Mouse (Mus musculus) embryonic facial prominence, embryonic 15.5 days (tissue): ENCODE results near the gene Ppox. TPM values are rescaled to one million over a fixed set of nuclear protein-coding genes. Genes with fewer than 3 reads are reported as not detected.

Experiments used
- ATAC-seq: fragments of 200-750 bp; cut with Nextera tagmentation; 2 replicates; pipeline ENCODE4 v1.8.0; 2017; ENCODE audit warnings: low read depth, moderate TSS enrichment; ENCODE audit not compliant: insufficient number of reproducible peaks, low FRiP score, low TSS enrichment
- H3K27ac ChIP-seq: fragments of 300-500 bp; sonication (generic); replicated peaks from 2 replicates; pipeline ENCODE4 v1.5.1; 2015; ENCODE audit warnings: mild to moderate bottlenecking, inconsistent platforms
- H3K27me3 ChIP-seq: fragments of 300-500 bp; sonication (generic); 2 replicates; pipeline ENCODE4 v1.6.1; 2015; ENCODE audit warnings: inconsistent platforms
- H3K36me3 ChIP-seq: fragments of 300-500 bp; sonication (generic); 2 replicates; pipeline ENCODE4 v1.6.1; 2015; ENCODE audit warnings: mild to moderate bottlenecking, inconsistent platforms
- H3K4me1 ChIP-seq: fragments of 300-500 bp; sonication (generic); 2 replicates; pipeline ENCODE4 v1.6.1; 2015; ENCODE audit warnings: inconsistent platforms
- H3K4me2 ChIP-seq: fragments of 300-500 bp; sonication (generic); replicated peaks from 2 replicates; pipeline ENCODE4 v1.6.1; 2015; ENCODE audit warnings: mild to moderate bottlenecking, inconsistent platforms
- H3K4me3 ChIP-seq: fragments of 300-500 bp; sonication (generic); replicated peaks from 2 replicates; pipeline ENCODE4 v1.5.1; 2015; ENCODE audit warnings: mild to moderate bottlenecking, inconsistent platforms
- H3K9ac ChIP-seq: fragments of 300-500 bp; sonication (generic); 2 replicates; pipeline ENCODE4 v1.6.1; 2015; ENCODE audit warnings: inconsistent platforms
- H3K9me3 ChIP-seq: fragments of 300-500 bp; sonication (generic); replicated peaks from 2 replicates; pipeline ENCODE4 v1.6.1; 2016; ENCODE audit warnings: inconsistent platforms
- WGBS: fragments of 180-500 bp; shearing (Covaris S2); methylation state at CpG from one replicate; pipeline ENCODE4 v1.1.7; 2015; 5-methylcytosine and 5-hydroxymethylcytosine counted together
- polyA plus RNA-seq: library from polyadenylated mRNA; unstranded; fragments of >200 nt; fragmentation: Nextera tagmentation; extraction: Ambion mirVana; gene quantifications from 2 replicates; pipeline ENCODE4 v1.2.1, GENCODE M21; 2015

The Ppox gene
- polyA plus RNA-seq, 1 experiment from 2014 or later = 58.2 TPM

- H3K4me2 ChIP-seq = no peak overlapping the region
- H3K9me3 ChIP-seq = no peaks in the 10 kb centered on the region
- 57% methylated on average over 4 of the region's 4 CpGs for WGBS
- H3K27ac ChIP-seq = no peak overlapping the region
- H3K27me3 ChIP-seq = no peaks in the 10 kb centered on the region
- H3K4me3 ChIP-seq = no peak overlapping the region
- H3K4me1 ChIP-seq = peaks cover 13% of the 10 kb centered on the region
- H3K36me3 ChIP-seq = no peaks in the 10 kb centered on the region
- H3K9ac ChIP-seq = no peak overlapping the region
- ATAC-seq = no peak
These were observed 54.2 kb downstream of the Ppox start for GRCm38 (mm10) chr1:171226780-171227179.

Other genes starting within 250 kb of the Ppox start
- 25.6 and 26.1 TPM in 2 replicates for gene Fcgr3, start 216.3 kb downstream of the Ppox start, polyA plus RNA-seq
- 14.2 and 28.6 TPM in 2 replicates for gene Cfap126, start 167.3 kb downstream of the Ppox start, polyA plus RNA-seq
- 261 and 274 TPM in 2 replicates for gene Sdhc, start 130.6 kb downstream of the Ppox start, polyA plus RNA-seq
- 6.8 and 8.5 TPM in 2 replicates for gene Mpz, start 130.5 kb downstream of the Ppox start, polyA plus RNA-seq
- 35.8 and 38.1 TPM in 2 replicates for gene Pcp4l1, start 84.9 kb downstream of the Ppox start, polyA plus RNA-seq
- gene Nr1i3, start 67.2 kb downstream of the Ppox start, polyA plus RNA-seq = 0.24 and 0.42 TPM in 2 replicates
- gene Tomm40l, start 58.7 kb downstream of the Ppox start, polyA plus RNA-seq = 29.5 and 30.0 TPM in 2 replicates
- 1.3 and 1.9 TPM in 2 replicates for gene Apoa2, start 56.1 kb downstream of the Ppox start, polyA plus RNA-seq
- gene Fcer1g, start 46.8 kb downstream of the Ppox start, polyA plus RNA-seq = 92.7 and 101 TPM in 2 replicates
- gene Adamts4, start 30.8 kb downstream of the Ppox start, polyA plus RNA-seq = 26.0 and 26.6 TPM in 2 replicates
- gene Ndufs2, start 29.8 kb downstream of the Ppox start, polyA plus RNA-seq = 217 and 248 TPM in 2 replicates
- gene B4galt3, start 10.9 kb downstream of the Ppox start, polyA plus RNA-seq = 75.5 and 86.7 TPM in 2 replicates
- gene Usp21, start 6.8 kb upstream of the Ppox start, polyA plus RNA-seq = 85.1 and 91.1 TPM in 2 replicates
- 107 and 112 TPM in 2 replicates for gene Ufc1, start 13.8 kb upstream of the Ppox start, polyA plus RNA-seq
- 53.2 and 55.1 TPM in 2 replicates for gene Dedd, start 48.0 kb upstream of the Ppox start, polyA plus RNA-seq
- 41.7 and 44.7 TPM in 2 replicates for gene Nit1, start 64.5 kb upstream of the Ppox start, polyA plus RNA-seq
- gene Pfdn2, start 64.5 kb upstream of the Ppox start, polyA plus RNA-seq = 95.9 and 105 TPM in 2 replicates
- gene Klhdc9, start 79.6 kb upstream of the Ppox start, polyA plus RNA-seq = 4.5 and 9.1 TPM in 2 replicates
- gene Nectin4, start 88.9 kb upstream of the Ppox start, polyA plus RNA-seq = 39.0 and 43.7 TPM in 2 replicates
- gene Arhgap30, start 107.8 kb upstream of the Ppox start, polyA plus RNA-seq = 2.6 and 3.1 TPM in 2 replicates
- gene Usf1, start 130.1 kb upstream of the Ppox start, polyA plus RNA-seq = 74.6 and 85.2 TPM in 2 replicates
- 8.1 and 11.8 TPM in 2 replicates for gene Tstd1, start 137.7 kb upstream of the Ppox start, polyA plus RNA-seq
- gene F11r, start 156.3 kb upstream of the Ppox start, polyA plus RNA-seq = 66.5 and 73.3 TPM in 2 replicates
- 16.7 and 16.8 TPM in 2 replicates for gene Alyref2, start 222.3 kb upstream of the Ppox start, polyA plus RNA-seq